Mouse (Mus musculus) hindbrain, embryonic 14.5 days (tissue): ENCODE measurements around the gene Olfr1445. TPM values are rescaled to one million over a fixed set of nuclear protein-coding genes. Genes with fewer than 3 reads are reported as not detected.

ENCODE experiments used
- polyA plus RNA-seq: library from polyadenylated mRNA; unstranded; fragments of >200 nt; fragmentation: Nextera tagmentation; extraction: Ambion mirVana; gene quantifications from 2 replicates; pipeline ENCODE4 v1.2.1, GENCODE M21; 2014

Gene Olfr1445
- polyA plus RNA-seq, 1 experiment from 2014 or later, result not detected

Other genes with a start within 250 kb of the Olfr1445 start
- gene Olfr1442, start 213.4 kb upstream of the Olfr1445 start, polyA plus RNA-seq, result not detected in 2 replicates
- gene Olfr1443, start 205.7 kb upstream of the Olfr1445 start, polyA plus RNA-seq, result not detected in 2 replicates
- gene Keg1, start 188.1 kb upstream of the Olfr1445 start, polyA plus RNA-seq, result not detected in 2 replicates
- 0.39 TPM in 1 of 2 replicates, not detected in the other for gene Cntf, start 118.2 kb upstream of the Olfr1445 start, polyA plus RNA-seq
- gene Zfp91, start 87.7 kb upstream of the Olfr1445 start, polyA plus RNA-seq, result 8.5 and 9.6 TPM in 2 replicates
- gene Lpxn, start 87.7 kb upstream of the Olfr1445 start, polyA plus RNA-seq, result 0.83 and 1.1 TPM in 2 replicates
- not detected in 2 replicates for gene Gm5244, start 37.2 kb upstream of the Olfr1445 start, polyA plus RNA-seq
- gene Olfr1444, start 26.6 kb upstream of the Olfr1445 start, polyA plus RNA-seq, result not detected in 2 replicates
- gene Olfr1446, start 9.7 kb downstream of the Olfr1445 start, polyA plus RNA-seq, result not detected in 2 replicates
- not detected in 2 replicates for gene Olfr1447, start 19.9 kb downstream of the Olfr1445 start, polyA plus RNA-seq
- gene Olfr1448, start 40.6 kb downstream of the Olfr1445 start, polyA plus RNA-seq, result not detected in 2 replicates
- not detected in 2 replicates for gene Olfr1449, start 47.0 kb downstream of the Olfr1445 start, polyA plus RNA-seq
- gene Olfr1450, start 66.4 kb downstream of the Olfr1445 start, polyA plus RNA-seq, result not detected in 2 replicates
- gene Olfr1451, start 111.2 kb downstream of the Olfr1445 start, polyA plus RNA-seq, result not detected in 2 replicates
- gene Olfr1453, start 144.5 kb downstream of the Olfr1445 start, polyA plus RNA-seq, result not detected in 2 replicates
- gene Olfr1454, start 176.8 kb downstream of the Olfr1445 start, polyA plus RNA-seq, result not detected in 2 replicates
- not detected in 2 replicates for gene Olfr1457, start 214.0 kb downstream of the Olfr1445 start, polyA plus RNA-seq
- not detected in 2 replicates for gene Olfr1458, start 222.9 kb downstream of the Olfr1445 start, polyA plus RNA-seq